Mouse (Mus musculus): ENCODE results near the gene Apold1. TPM values are rescaled to one million over a fixed set of nuclear protein-coding genes. Genes with fewer than 3 reads are reported as not detected.
A peak's percentile ranks its signal among the peaks of the same experiment; 100 is the strongest.

Gene Apold1
- total and polyA plus RNA-seq, 3 experiments, result 0.08 to 0.12 TPM; not detected in 1

GRCm38 (mm10) chr6:134947311-134948087 is 34.0 kb upstream of the Apold1 start:
- no peaks in the 10 kb centered on the region for H3K27me3 ChIP-seq (ENCODE audit: control insufficient read depth in 1 of 2, insufficient read depth in 2 of 2, low read length in 2 of 2)
- peak; percentile 89 for DNase-seq (ENCODE audit: low read depth, low spot score)
- no peaks in the 10 kb centered on the region for H3K79me2 ChIP-seq (ENCODE audit: control insufficient read depth, insufficient read depth, low read length, poor library complexity)
- peak; percentile 80 for TF ChIP-seq SIN3A (IDR thresholded peaks at IDR 0.05; ENCODE audit: low read length)
- TF ChIP-seq RAD21 (IDR thresholded peaks at IDR 0.05; ENCODE audit: low read depth, low read length), result peak; percentile 71
- peak; percentile 65 for TF ChIP-seq SMC3 (IDR thresholded peaks at IDR 0.05; ENCODE audit: low read depth, low read length)
- peak; percentile 31; the same call in 1 of the 2 replicates for TF ChIP-seq ZC3H11A (IDR thresholded peaks at IDR 0.05; ENCODE audit: low read depth, low read length)
- TF ChIP-seq MXI1 (IDR thresholded peaks at IDR 0.05; ENCODE audit: low read depth, low read length), result peak; percentile 53
- no peak for TF ChIP-seq RCOR1 (IDR thresholded peaks at IDR 0.05; ENCODE audit: low read depth, low read length)
- TF ChIP-seq JUND (IDR thresholded peaks at IDR 0.05; ENCODE audit: low read depth, low read length), result peak; percentile 76; the same call in 1 of the 2 replicates
- TF ChIP-seq POLR2A (IDR thresholded peaks at IDR 0.05; ENCODE audit: control insufficient read depth in 1 of 2, insufficient read depth in 1 of 2, low read depth in 1 of 2, low read length in 2 of 2, poor library complexity in 1 of 2), result 0 out of 4 replicates have a peak, but pooled peaks of 1 of the 2 experiments have one; percentile 22
- TF ChIP-seq CTCF (IDR thresholded peaks at IDR 0.05 in 2 of 3, conservative IDR thresholded peaks at IDR 0.05 in 1 of 3; ENCODE audit: control insufficient read depth in 1 of 3, insufficient read depth in 1 of 3, low read depth in 2 of 3, low read length in 3 of 3, poor library complexity in 1 of 3, severe bottlenecking in 1 of 3), result peak; percentile 56 to 76 (median 71)
- TF ChIP-seq CHD2 (IDR thresholded peaks at IDR 0.05; ENCODE audit: low read length), result no peak
- 0 out of 2 replicates have a peak, but pooled peaks have one; percentile 29 for TF ChIP-seq HCFC1 (IDR thresholded peaks at IDR 0.05; ENCODE audit: low read depth, low read length)
- TF ChIP-seq EP300 (IDR thresholded peaks at IDR 0.05; ENCODE audit: low read depth in 1 of 2, low read length in 2 of 2), result peak in 1 of 2 experiments; percentile 2; a peak in 1 of 4 replicates
- TF ChIP-seq MAFK (IDR thresholded peaks at IDR 0.05; ENCODE audit: borderline replicate concordance, low read depth, low read length), result no peak
- H3K36me3 ChIP-seq (ENCODE audit: control insufficient read depth in 1 of 2, insufficient read depth in 2 of 2, low read length in 2 of 2), result peaks cover 3 to 34% of the 10 kb centered on the region in 2 experiments
- H3K9me3 ChIP-seq (replicated peaks; ENCODE audit: insufficient read depth, low read length), result no peaks in the 10 kb centered on the region
- peak overlapping the region; percentile 53 for H3K9ac ChIP-seq (ENCODE audit: control insufficient read depth, low read depth, low read length, poor library complexity, severe bottlenecking)
- peak overlapping the region; percentile 80 for H3K27ac ChIP-seq (ENCODE audit: control insufficient read depth, low read depth, low read length)
- peaks cover 14 to 39% of the 10 kb centered on the region in 2 experiments for H3K4me1 ChIP-seq (ENCODE audit: control insufficient read depth in 1 of 2, insufficient read depth in 2 of 2, low read length in 2 of 2)
- H3K4me3 ChIP-seq (ENCODE audit: control insufficient read depth in 1 of 2, insufficient read depth in 1 of 2, low read depth in 2 of 2, low read length in 2 of 2), result peak overlapping the region; percentile 49 to 50

GRCm38 (mm10) chr6:134948522-134949061 is 32.9 kb upstream of the Apold1 start:
- Histone ChIP-seq H3K36me3 (ENCODE audit: control insufficient read depth in 1 of 2, insufficient read depth in 2 of 2, low read length in 2 of 2) (peaks cover 3 to 34% of the 10 kb centered on the region in 2 experiments; a peak in 3 of 4 replicates), H3K9me3 (replicated peaks; ENCODE audit: insufficient read depth, low read length) (no peaks in the 10 kb centered on the region), H3K27ac (ENCODE audit: control insufficient read depth, low read depth, low read length) (peak overlapping the region; percentile 69), H3K79me2 (ENCODE audit: control insufficient read depth, insufficient read depth, low read length, poor library complexity) (no peaks in the 10 kb centered on the region), H3K4me3 (ENCODE audit: control insufficient read depth in 1 of 2, insufficient read depth in 1 of 2, low read depth in 2 of 2, low read length in 2 of 2) (peak overlapping the region in 1 of 2 experiments; percentile 18; a peak in 1 of 4 replicates), H3K9ac (ENCODE audit: control insufficient read depth, low read depth, low read length, poor library complexity, severe bottlenecking) (peak overlapping the region; percentile 34), H3K27me3 (ENCODE audit: control insufficient read depth in 1 of 2, insufficient read depth in 2 of 2, low read length in 2 of 2) (no peaks in the 10 kb centered on the region), H3K4me1 (ENCODE audit: control insufficient read depth in 1 of 2, insufficient read depth in 2 of 2, low read length in 2 of 2) (peaks cover 14 to 39% of the 10 kb centered on the region in 2 experiments)
- peak; percentile 81 for DNase-seq (ENCODE audit: low read depth, low spot score)
- TF ChIP-seq USF2 (IDR thresholded peaks at IDR 0.05; ENCODE audit: borderline replicate concordance in 1 of 2, insufficient read depth in 1 of 2, low read depth in 1 of 2, low read length in 2 of 2) (no peak), TCF12 (IDR thresholded peaks at IDR 0.05; ENCODE audit: low read depth, low read length) (no peak; the same call in 1 of the 2 replicates), POLR2AphosphoS2 (IDR thresholded peaks at IDR 0.05; ENCODE audit: low read length) (no peak), TAL1 (IDR thresholded peaks at IDR 0.05; ENCODE audit: low read length) (no peak), ZMIZ1 (IDR thresholded peaks at IDR 0.05; ENCODE audit: low read depth, low read length) (no peak), POLR2A (IDR thresholded peaks at IDR 0.05; ENCODE audit: control insufficient read depth in 1 of 2, insufficient read depth in 1 of 2, low read depth in 1 of 2, low read length in 2 of 2, poor library complexity in 1 of 2) (0 out of 4 replicates have a peak, but pooled peaks of 1 of the 2 experiments have one; percentile 25), MXI1 (IDR thresholded peaks at IDR 0.05; ENCODE audit: low read depth, low read length) (no peak), E2F4 (IDR thresholded peaks at IDR 0.05; ENCODE audit: borderline replicate concordance, low read depth, low read length) (no peak), POLR2AphosphoS5 (IDR thresholded peaks at IDR 0.05; ENCODE audit: borderline replicate concordance, low read depth, low read length) (no peak), MEF2A (IDR thresholded peaks at IDR 0.05; ENCODE audit: extremely low read depth, insufficient replicate concordance, low read depth, low read length, poor library complexity, severe bottlenecking) (no peak), NRF1 (IDR thresholded peaks at IDR 0.05; ENCODE audit: insufficient read depth, low read depth, low read length, poor library complexity, severe bottlenecking) (no peak), NELFE (IDR thresholded peaks at IDR 0.05; ENCODE audit: low read depth, low read length) (no peak), CHD2 (IDR thresholded peaks at IDR 0.05; ENCODE audit: low read length) (no peak), USF1 (IDR thresholded peaks at IDR 0.05; ENCODE audit: low read depth, low read length) (no peak), TBP (IDR thresholded peaks at IDR 0.05; ENCODE audit: low read depth, low read length) (no peak), SMC3 (IDR thresholded peaks at IDR 0.05; ENCODE audit: low read depth, low read length) (no peak), ZC3H11A (IDR thresholded peaks at IDR 0.05; ENCODE audit: low read depth, low read length) (no peak), RAD21 (IDR thresholded peaks at IDR 0.05; ENCODE audit: low read depth, low read length) (no peak), ETS1 (IDR thresholded peaks at IDR 0.05; ENCODE audit: low read depth, low read length) (peak; percentile 58), MYB (IDR thresholded peaks at IDR 0.05; ENCODE audit: low read depth, low read length) (no peak)
